Mouse (Mus musculus) ES-E14 (cell line): ENCODE measurements around the gene Susd1. TPM values are rescaled to one million over a fixed set of nuclear protein-coding genes. Genes with fewer than 3 reads are reported as not detected.

ENCODE experiments used
- DNase-seq: peaks from one replicate; pipeline ENCODE4 v3.0.0-alpha.2; 2013; ENCODE audit warnings: low read depth, low spot score
- H3K27ac ChIP-seq: 2 replicates; pipeline ENCODE4 v1.5.1; 2012; ENCODE audit warnings: low read depth, mild to moderate bottlenecking, low read length, moderate library complexity, mixed read lengths; ENCODE audit not compliant: poor library complexity, insufficient read depth, severe bottlenecking
- H3K36me3 ChIP-seq: 2 replicates; pipeline ENCODE4 v1.6.1; 2012; ENCODE audit warnings: mild to moderate bottlenecking, low read length, moderate library complexity, mixed read lengths; ENCODE audit not compliant: control insufficient read depth, poor library complexity, insufficient read depth, severe bottlenecking
- H3K4me1 ChIP-seq, 2 experiments: fragments of 150-350 bp in 1 of 2; sonication (generic) in 1 of 2; 2 replicates each; pipeline ENCODE4 v1.6.1; 2012; ENCODE audit warnings: low read length in 2 of 2, mild to moderate bottlenecking in 1 of 2, mixed read lengths in 1 of 2; ENCODE audit not compliant: control insufficient read depth in 2 of 2, insufficient read depth in 2 of 2, poor library complexity in 1 of 2
- H3K4me3 ChIP-seq, 2 experiments: fragments of 150-350 bp in 1 of 2; sonication (generic) in 1 of 2; 2 replicates each; pipeline ENCODE4 v1.5.1; 2012; ENCODE audit warnings: low read length in 2 of 2, low read depth in 1 of 2, mild to moderate bottlenecking in 1 of 2, mixed read lengths in 1 of 2; ENCODE audit not compliant: insufficient read depth in 1 of 2, poor library complexity in 1 of 2, severe bottlenecking in 1 of 2
- H3K9ac ChIP-seq: 2 replicates; pipeline ENCODE4 v1.6.1; 2012; ENCODE audit warnings: low read depth, mild to moderate bottlenecking, low read length, mixed read lengths; ENCODE audit not compliant: poor library complexity, insufficient read depth, severe bottlenecking
- H3K9me3 ChIP-seq: fragments of 150-350 bp; sonication (generic); 2 replicates; pipeline ENCODE4 v1.6.1; 2012; ENCODE audit warnings: low read depth, mild to moderate bottlenecking, low read length; ENCODE audit not compliant: control insufficient read depth, insufficient read depth
- CHD2 ChIP-seq: IDR thresholded peaks from 2 replicates; pipeline ENCODE4 v1.6.1; 2014; ENCODE audit warnings: mild to moderate bottlenecking, low read depth, low read length, inconsistent platforms
- HCFC1 ChIP-seq: IDR thresholded peaks from 2 replicates; pipeline ENCODE4 v1.6.1; 2012; ENCODE audit warnings: low read length, inconsistent platforms, borderline replicate concordance; ENCODE audit not compliant: insufficient read depth
- MAFK ChIP-seq: IDR thresholded peaks from 2 replicates; pipeline ENCODE4 v1.6.1; 2014; ENCODE audit warnings: mild to moderate bottlenecking, low read depth, low read length, inconsistent platforms; ENCODE audit not compliant: insufficient read depth
- ZC3H11A ChIP-seq: IDR thresholded peaks from 2 replicates; pipeline ENCODE4 v1.6.1; 2012; ENCODE audit warnings: low read depth, mild to moderate bottlenecking, inconsistent platforms, low read length, borderline replicate concordance
- ZNF384 ChIP-seq: IDR thresholded peaks from 2 replicates; pipeline ENCODE4 v1.6.1; 2012; ENCODE audit warnings: low read depth, low read length, inconsistent platforms
- in situ Hi-C, 2 experiments: fragments of 600-800 bp; cut with MboI; formaldehyde crosslinking; loops; one replicate each; pipeline ENCODE4 v1.15.1; 2025; ENCODE audit warnings: low sequenced_read_pairs in 2 of 2, inconsistent platforms in 1 of 2; ENCODE audit not compliant: unreplicated experiment in 2 of 2
- total RNA-seq: library from RNA; depleted of rRNA; stranded (reverse); fragments of 300-350 nt; gene quantifications from 2 replicates; pipeline ENCODE4 v1.2.3, GENCODE M21; 2012

Gene Susd1
- total RNA-seq, 1 experiment = 7.7 TPM

- H3K36me3 ChIP-seq = peaks cover 2% of the 10 kb centered on the region; the same call in 1 of the 2 replicates
- in situ Hi-C loops = loop anchor here in 1 of 2 experiments (25.0 kb wide), 1 partner anchor 241 kb away; no protein-coding TSS in a partner anchor
- no peak for DNase-seq
- TF ChIP-seq ZC3H11A (no peak), CHD2 (no peak), MAFK (no peak), HCFC1 (no peak), ZNF384 (no peak)
- H3K9ac ChIP-seq = no peak overlapping the region
- no peak overlapping the region for H3K27ac ChIP-seq
- H3K9me3 ChIP-seq = no peaks in the 10 kb centered on the region
- no peak overlapping the region for H3K4me3 ChIP-seq
- H3K4me1 ChIP-seq = no peaks in the 10 kb centered on the region
Observed at GRCm38 (mm10) chr4:59327986-59328385, 110.4 kb downstream of the Susd1 start.

- no peak for TF ChIP-seq HCFC1
- TF ChIP-seq CHD2 = no peak
- TF ChIP-seq ZNF384 = no peak
- TF ChIP-seq ZC3H11A = no peak
- TF ChIP-seq MAFK = no peak
- no peak overlapping the region for H3K27ac ChIP-seq
- no peaks in the 10 kb centered on the region for H3K4me1 ChIP-seq
- H3K36me3 ChIP-seq = peaks cover 2% of the 10 kb centered on the region; the same call in 1 of the 2 replicates
- no peak overlapping the region for H3K4me3 ChIP-seq
- in situ Hi-C loops = loop anchor here in 1 of 2 experiments (25.0 kb wide), 1 partner anchor 239 kb away; no protein-coding TSS in a partner anchor
- DNase-seq = no peak
- no peaks in the 10 kb centered on the region for H3K9me3 ChIP-seq
- H3K9ac ChIP-seq = no peak overlapping the region
Observed at GRCm38 (mm10) chr4:59326031-59326760, 112.2 kb downstream of the Susd1 start.

GRCm38 (mm10) chr4:59324317-59324716 is 114.1 kb downstream of the Susd1 start:
- Histone ChIP-seq H3K4me3 (no peak overlapping the region), H3K9ac (no peak overlapping the region), H3K36me3 (peaks cover 2% of the 10 kb centered on the region; the same call in 1 of the 2 replicates), H3K27ac (no peak overlapping the region), H3K9me3 (no peaks in the 10 kb centered on the region), H3K4me1 (no peaks in the 10 kb centered on the region)
- no peak for DNase-seq
- in situ Hi-C loops = no loop called here
- no peak for TF ChIP-seq CHD2
- TF ChIP-seq ZC3H11A = no peak
- no peak for TF ChIP-seq MAFK
- TF ChIP-seq HCFC1 = no peak
- no peak for TF ChIP-seq ZNF384

GRCm38 (mm10) chr4:59323231-59323651 is 115.2 kb downstream of the Susd1 start:
- Histone ChIP-seq H3K9ac (no peak overlapping the region), H3K9me3 (no peaks in the 10 kb centered on the region), H3K4me1 (no peaks in the 10 kb centered on the region), H3K4me3 (no peak overlapping the region), H3K27ac (no peak overlapping the region), H3K36me3 (no peaks in the 10 kb centered on the region)
- no peak for DNase-seq
- TF ChIP-seq HCFC1 = no peak
- TF ChIP-seq ZC3H11A = no peak
- no peak for TF ChIP-seq CHD2
- no peak for TF ChIP-seq MAFK
- no peak for TF ChIP-seq ZNF384
- in situ Hi-C loops = no loop called here

GRCm38 (mm10) chr4:59322733-59323132 is 115.7 kb downstream of the Susd1 start:
- no peak for DNase-seq
- Histone ChIP-seq H3K9me3 (no peaks in the 10 kb centered on the region), H3K4me1 (no peaks in the 10 kb centered on the region), H3K36me3 (no peaks in the 10 kb centered on the region), H3K9ac (no peak overlapping the region), H3K4me3 (no peak overlapping the region), H3K27ac (no peak overlapping the region)
- in situ Hi-C loops = no loop called here
- TF ChIP-seq HCFC1 (no peak), ZNF384 (no peak), ZC3H11A (no peak), CHD2 (no peak), MAFK (no peak)
